Mouse (Mus musculus) olfactory bulb, adult 2 months (tissue): ENCODE results near the gene Nlrp6.

Source experiments
- CTCF ChIP-seq: fragments of 200-500 bp; IDR thresholded peaks from 2 replicates; pipeline ENCODE4 v1.5.1; 2012; ENCODE audit warnings: low read depth, mild to moderate bottlenecking, low read length, moderate library complexity; ENCODE audit not compliant: insufficient read depth
- POLR2A ChIP-seq: fragments of 200-500 bp; IDR thresholded peaks from 2 replicates; pipeline ENCODE4 v1.6.1; 2012; ENCODE audit warnings: mild to moderate bottlenecking, low read depth, low read length, moderate library complexity; ENCODE audit not compliant: insufficient read depth

GRCm38 (mm10) chr7:140974940-140975339, 54.2 kb downstream of the Nlrp6 start:
- TF ChIP-seq CTCF (no peak), POLR2A (no peak)
